Mouse (Mus musculus): Measurements from ENCODE around the gene Pts. TPM values are rescaled to one million over a fixed set of nuclear protein-coding genes. Genes with fewer than 3 reads are reported as not detected.

The Pts gene
- polyA plus RNA-seq, 1 experiment = 52.3 TPM

- Histone ChIP-seq H3K4me3 (ENCODE audit: insufficient read depth, low read length) (no peak overlapping the region), H3K27ac (ENCODE audit: insufficient read depth, low read depth, low read length) (no peak overlapping the region), H3K4me1 (ENCODE audit: control insufficient read depth, insufficient read depth, low read length) (peaks cover 4% of the 10 kb centered on the region)
- TF ChIP-seq POLR2A (IDR thresholded peaks at IDR 0.05; ENCODE audit: borderline replicate concordance, low read depth, low read length) = no peak
- TF ChIP-seq CTCF (IDR thresholded peaks at IDR 0.05; ENCODE audit: low read depth, low read length) = no peak
These were observed 21.0 kb downstream of the Pts start for GRCm38 (mm10) chr9:50507570-50507969.

GRCm38 (mm10) chr9:50505405-50505804, 23.1 kb downstream of the Pts start:
- H3K4me3 ChIP-seq (ENCODE audit: insufficient read depth, low read length) = no peak overlapping the region

GRCm38 (mm10) chr9:50502949-50503348, 25.6 kb downstream of the Pts start:
- TF ChIP-seq POLR2A (IDR thresholded peaks at IDR 0.05; ENCODE audit: borderline replicate concordance, low read depth, low read length) = no peak
- no peak for TF ChIP-seq CTCF (IDR thresholded peaks at IDR 0.05; ENCODE audit: low read depth, low read length)
- Histone ChIP-seq H3K4me1 (ENCODE audit: control insufficient read depth, insufficient read depth, low read length) (peaks cover 13% of the 10 kb centered on the region), H3K27ac (ENCODE audit: insufficient read depth, low read depth, low read length) (no peak overlapping the region), H3K4me3 (ENCODE audit: insufficient read depth, low read length) (no peak overlapping the region)

More at GRCm38 (mm10) chr9:50505405-50505804, 23.1 kb downstream of the Pts start:
- Histone ChIP-seq H3K4me1 (ENCODE audit: control insufficient read depth, insufficient read depth, low read length) (peaks cover 7% of the 10 kb centered on the region), H3K27ac (ENCODE audit: insufficient read depth, low read depth, low read length) (no peak overlapping the region)
- TF ChIP-seq CTCF (IDR thresholded peaks at IDR 0.05; ENCODE audit: low read depth, low read length) = no peak
- no peak for TF ChIP-seq POLR2A (IDR thresholded peaks at IDR 0.05; ENCODE audit: borderline replicate concordance, low read depth, low read length)

GRCm38 (mm10) chr9:50500974-50501501, 27.5 kb downstream of the Pts start:
- TF ChIP-seq CTCF (IDR thresholded peaks at IDR 0.05; ENCODE audit: low read depth, low read length) (no peak), POLR2A (IDR thresholded peaks at IDR 0.05; ENCODE audit: borderline replicate concordance, low read depth, low read length) (no peak)
- H3K4me3 ChIP-seq (ENCODE audit: insufficient read depth, low read length) = no peak overlapping the region
- H3K4me1 ChIP-seq (ENCODE audit: control insufficient read depth, insufficient read depth, low read length) = peaks cover 30% of the 10 kb centered on the region
- H3K27ac ChIP-seq (ENCODE audit: insufficient read depth, low read depth, low read length) = no peak overlapping the region

GRCm38 (mm10) chr9:50500467-50500973, 28.0 kb downstream of the Pts start:
- Histone ChIP-seq H3K27ac (ENCODE audit: insufficient read depth, low read depth, low read length) (no peak overlapping the region), H3K4me1 (ENCODE audit: control insufficient read depth, insufficient read depth, low read length) (peaks cover 32% of the 10 kb centered on the region), H3K4me3 (ENCODE audit: insufficient read depth, low read length) (no peak overlapping the region)
- TF ChIP-seq POLR2A (IDR thresholded peaks at IDR 0.05; ENCODE audit: borderline replicate concordance, low read depth, low read length) (no peak), CTCF (IDR thresholded peaks at IDR 0.05; ENCODE audit: low read depth, low read length) (no peak)

- no peak for TF ChIP-seq POLR2A (IDR thresholded peaks at IDR 0.05; ENCODE audit: borderline replicate concordance, low read depth, low read length)
- TF ChIP-seq CTCF (IDR thresholded peaks at IDR 0.05; ENCODE audit: low read depth, low read length) = no peak
- H3K4me3 ChIP-seq (ENCODE audit: insufficient read depth, low read length) = no peak overlapping the region
- no peak overlapping the region for H3K27ac ChIP-seq (ENCODE audit: insufficient read depth, low read depth, low read length)
- peaks cover 32% of the 10 kb centered on the region for H3K4me1 ChIP-seq (ENCODE audit: control insufficient read depth, insufficient read depth, low read length)
These were observed 28.7 kb downstream of the Pts start for GRCm38 (mm10) chr9:50499781-50500180.

- H3K27ac ChIP-seq (ENCODE audit: insufficient read depth, low read depth, low read length) = no peak overlapping the region
- H3K4me1 ChIP-seq (ENCODE audit: control insufficient read depth, insufficient read depth, low read length) = peaks cover 32% of the 10 kb centered on the region
- TF ChIP-seq POLR2A (IDR thresholded peaks at IDR 0.05; ENCODE audit: borderline replicate concordance, low read depth, low read length) (no peak), CTCF (IDR thresholded peaks at IDR 0.05; ENCODE audit: low read depth, low read length) (no peak)
- no peak overlapping the region for H3K4me3 ChIP-seq (ENCODE audit: insufficient read depth, low read length)
These were observed 29.7 kb downstream of the Pts start for GRCm38 (mm10) chr9:50498815-50499214.

GRCm38 (mm10) chr9:50497536-50497935, 31.0 kb downstream of the Pts start:
- no peak overlapping the region for H3K4me3 ChIP-seq (ENCODE audit: insufficient read depth, low read length)
- TF ChIP-seq CTCF (IDR thresholded peaks at IDR 0.05; ENCODE audit: low read depth, low read length) (no peak), POLR2A (IDR thresholded peaks at IDR 0.05; ENCODE audit: borderline replicate concordance, low read depth, low read length) (no peak)
- peaks cover 27% of the 10 kb centered on the region for H3K4me1 ChIP-seq (ENCODE audit: control insufficient read depth, insufficient read depth, low read length)
- no peak overlapping the region for H3K27ac ChIP-seq (ENCODE audit: insufficient read depth, low read depth, low read length)

- Histone ChIP-seq H3K4me1 (ENCODE audit: control insufficient read depth, insufficient read depth, low read length) (peaks cover 25% of the 10 kb centered on the region), H3K27ac (ENCODE audit: insufficient read depth, low read depth, low read length) (no peak overlapping the region), H3K4me3 (ENCODE audit: insufficient read depth, low read length) (no peak overlapping the region)
- TF ChIP-seq CTCF (IDR thresholded peaks at IDR 0.05; ENCODE audit: low read depth, low read length) (no peak), POLR2A (IDR thresholded peaks at IDR 0.05; ENCODE audit: borderline replicate concordance, low read depth, low read length) (no peak)
These were observed 31.4 kb downstream of the Pts start for GRCm38 (mm10) chr9:50497076-50497475.

- H3K4me1 ChIP-seq (ENCODE audit: control insufficient read depth, insufficient read depth, low read length) = peaks cover 25% of the 10 kb centered on the region
- H3K27ac ChIP-seq (ENCODE audit: insufficient read depth, low read depth, low read length) = no peak overlapping the region
- TF ChIP-seq POLR2A (IDR thresholded peaks at IDR 0.05; ENCODE audit: borderline replicate concordance, low read depth, low read length) (no peak), CTCF (IDR thresholded peaks at IDR 0.05; ENCODE audit: low read depth, low read length) (no peak)
- no peak overlapping the region for H3K4me3 ChIP-seq (ENCODE audit: insufficient read depth, low read length)
These were observed 32.0 kb downstream of the Pts start for GRCm38 (mm10) chr9:50496546-50496945.
